Mouse (Mus musculus) cerebellum, adult (tissue): Measurements from ENCODE around the gene Mapk12.

Source experiments
- ATAC-seq: cut with Nextera tagmentation; 2 replicates; pipeline ENCODE4 v1.9.2; 2017; ENCODE audit warnings: mild to moderate bottlenecking, moderate library complexity, mixed read lengths; ENCODE audit not compliant: insufficient number of reproducible peaks, low FRiP score, low TSS enrichment

Gene Mapk12

DNA sequence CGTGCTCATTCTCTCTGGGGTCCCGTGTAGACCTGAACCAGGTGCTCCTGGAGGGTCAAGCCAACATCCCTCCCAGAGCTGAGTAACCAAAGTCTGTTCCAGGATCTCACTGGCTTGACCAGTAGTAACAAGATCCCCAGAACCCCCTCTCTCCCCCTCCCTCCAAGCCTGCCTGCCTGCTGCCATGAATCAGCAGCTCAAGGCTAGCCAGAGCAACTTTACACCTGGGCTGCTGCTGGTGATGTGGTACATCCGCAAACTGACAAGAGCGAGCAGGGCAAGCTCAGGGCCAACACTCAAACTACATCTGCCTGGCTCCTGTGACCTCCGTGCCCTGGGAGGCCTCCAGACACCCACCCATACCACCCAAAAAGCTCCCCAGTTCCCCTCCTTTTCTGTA lies 940 bp upstream of the Mapk12 start:
- no peak for ATAC-seq

DNA sequence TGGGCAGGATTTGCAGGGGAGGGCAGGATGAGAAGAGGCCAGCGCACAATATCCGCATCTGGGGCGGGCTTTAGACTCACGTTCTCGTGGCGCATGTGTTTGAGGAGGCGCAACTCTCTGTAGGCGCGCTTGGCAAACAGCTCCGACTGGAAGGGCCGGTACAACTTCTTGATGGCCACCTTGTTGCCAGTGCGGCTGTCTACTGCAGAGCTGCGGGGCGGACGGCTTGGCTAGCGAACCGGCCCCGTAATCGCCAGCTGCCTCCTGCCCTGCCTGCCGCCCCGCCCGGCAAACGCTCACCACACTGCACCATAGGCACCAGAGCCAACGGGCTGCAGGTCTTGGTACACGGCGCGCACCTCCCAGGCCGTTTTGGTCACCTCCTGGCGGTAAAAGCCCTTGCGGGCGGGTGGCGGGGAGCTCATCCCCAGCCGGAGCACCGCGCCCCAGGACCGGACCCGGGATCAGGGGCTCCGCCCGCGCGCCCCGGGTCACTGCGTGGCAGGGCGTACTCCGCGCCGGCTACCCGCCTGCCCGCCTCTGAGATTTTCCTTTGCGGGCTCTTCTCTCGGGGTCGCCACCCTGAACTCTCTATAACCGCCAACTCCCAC lies 350 bp downstream of the Mapk12 start:
- peak; percentile 36 for ATAC-seq

DNA sequence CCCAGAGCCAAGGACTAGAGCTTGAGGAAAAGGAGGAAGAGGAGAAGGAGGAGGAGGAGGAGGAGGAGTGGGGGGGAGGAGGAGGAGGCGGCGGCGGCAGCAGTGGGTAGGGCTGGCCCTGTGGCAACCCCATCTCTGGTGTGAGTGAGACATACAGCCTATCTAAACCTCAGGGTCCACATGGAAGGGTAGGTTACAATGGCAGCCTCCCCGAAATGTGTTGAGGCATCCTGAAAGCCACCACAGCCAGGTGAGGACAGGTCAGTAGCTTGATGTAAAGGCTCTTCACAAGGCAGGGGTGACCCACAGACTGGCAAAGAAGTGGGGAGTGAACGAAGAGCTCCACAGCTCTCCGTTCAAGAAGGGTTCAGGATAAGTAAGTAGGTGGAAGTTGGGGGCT lies 2.0 kb downstream of the Mapk12 start:
- ATAC-seq, result no peak

DNA sequence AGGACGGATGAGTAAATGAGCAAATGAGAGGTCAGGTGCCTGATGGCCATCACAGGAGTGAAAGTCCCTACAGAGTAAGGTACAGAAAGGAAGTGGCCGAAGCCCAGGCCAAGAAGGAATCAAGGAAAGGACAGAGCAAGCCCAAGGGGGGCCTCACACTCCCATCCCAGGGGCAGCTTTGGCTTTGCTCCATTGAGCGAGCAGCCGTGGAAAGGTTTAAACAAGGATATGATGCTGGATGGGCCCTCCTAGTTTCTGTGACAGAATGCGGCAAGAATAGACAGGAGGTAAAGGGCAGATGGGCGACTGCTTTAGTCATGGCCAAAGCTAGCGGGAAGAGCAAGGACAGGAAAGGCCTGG lies 2.5 kb downstream of the Mapk12 start:
- ATAC-seq, result no peak

DNA sequence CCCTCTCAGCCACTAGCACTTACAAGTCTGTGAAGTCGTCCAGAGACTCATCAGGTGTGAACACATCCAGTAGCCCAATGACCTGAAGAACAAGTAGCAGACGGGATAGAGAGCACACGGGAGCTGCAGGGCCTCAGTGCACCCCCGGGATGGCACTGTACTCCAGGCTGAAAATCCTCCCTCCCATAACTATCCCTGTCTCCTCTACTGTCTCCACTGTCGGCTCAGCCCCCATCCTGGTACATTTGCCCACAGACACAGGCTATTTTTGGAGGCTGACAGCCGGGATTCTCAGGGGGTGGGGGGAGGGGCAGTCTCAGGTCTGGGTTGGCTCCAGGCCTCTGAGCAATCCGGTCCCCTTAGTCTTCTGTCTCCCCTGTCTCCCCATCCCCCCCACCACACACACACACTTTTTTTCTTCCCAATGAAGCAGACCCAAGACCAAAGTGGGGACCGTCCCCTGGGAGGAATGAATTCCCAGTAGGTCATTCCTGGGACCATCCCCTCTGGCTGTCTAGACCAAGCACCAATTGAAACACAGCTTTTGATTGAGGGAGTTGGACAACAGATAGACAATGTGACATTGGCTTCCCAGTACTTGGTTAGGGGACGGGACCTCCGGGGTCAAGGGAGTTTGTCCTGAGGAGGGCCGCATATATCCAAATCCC lies 3.0 kb downstream of the Mapk12 start:
- no peak for ATAC-seq

DNA sequence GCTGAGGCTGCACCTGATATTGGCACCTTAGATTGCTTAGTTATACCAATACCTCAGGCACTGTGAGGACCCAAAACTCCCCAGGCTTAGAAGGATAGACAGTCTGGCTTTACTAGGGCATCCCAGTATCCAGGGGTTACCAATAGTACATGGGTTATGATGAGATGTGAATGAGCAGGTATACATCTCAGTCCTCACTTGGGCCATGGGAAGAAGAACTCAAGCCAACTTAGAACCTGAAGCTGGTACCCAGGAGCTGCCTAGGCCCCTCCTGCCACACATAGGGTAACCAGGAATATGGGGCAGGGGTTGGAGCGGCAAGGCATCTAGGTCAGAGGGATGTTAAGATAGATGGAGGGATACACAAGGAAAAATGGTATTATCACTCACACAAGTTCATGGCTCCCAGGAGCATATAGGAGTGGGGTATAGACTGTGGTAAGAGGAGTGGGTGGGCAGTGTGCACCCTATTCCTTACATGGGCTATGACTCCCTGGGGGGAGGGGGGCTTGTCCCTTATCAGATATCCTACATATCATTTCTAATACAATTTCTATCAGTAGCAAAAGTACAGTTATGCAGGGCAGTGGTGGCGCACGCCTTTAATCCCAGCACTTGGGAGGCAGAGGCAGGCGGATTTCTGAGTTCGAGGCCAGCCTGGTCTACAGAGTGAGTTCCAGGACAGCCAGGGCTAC lies 3.9 kb downstream of the Mapk12 start:
- no peak for ATAC-seq

DNA sequence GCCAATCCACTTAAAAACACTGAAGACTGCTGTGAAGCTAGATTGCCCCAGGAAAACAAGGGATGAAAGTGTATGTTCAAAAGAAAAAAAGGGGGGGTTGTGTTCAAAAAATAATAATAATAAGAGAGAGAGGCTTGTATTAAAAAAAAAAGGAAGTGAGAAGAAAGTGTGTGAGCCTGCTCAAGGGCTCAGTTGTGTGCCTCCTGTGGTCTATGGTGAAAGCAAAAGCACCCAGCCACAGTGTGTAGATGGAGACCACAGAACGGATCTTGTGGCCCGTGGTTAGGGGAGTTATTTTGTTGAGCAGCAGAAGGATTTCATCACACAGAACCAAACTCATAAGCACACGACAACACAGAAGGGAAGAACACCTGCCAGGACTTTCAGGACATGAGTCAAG lies 9.2 kb downstream of the Mapk12 start:
- ATAC-seq, result no peak

DNA sequence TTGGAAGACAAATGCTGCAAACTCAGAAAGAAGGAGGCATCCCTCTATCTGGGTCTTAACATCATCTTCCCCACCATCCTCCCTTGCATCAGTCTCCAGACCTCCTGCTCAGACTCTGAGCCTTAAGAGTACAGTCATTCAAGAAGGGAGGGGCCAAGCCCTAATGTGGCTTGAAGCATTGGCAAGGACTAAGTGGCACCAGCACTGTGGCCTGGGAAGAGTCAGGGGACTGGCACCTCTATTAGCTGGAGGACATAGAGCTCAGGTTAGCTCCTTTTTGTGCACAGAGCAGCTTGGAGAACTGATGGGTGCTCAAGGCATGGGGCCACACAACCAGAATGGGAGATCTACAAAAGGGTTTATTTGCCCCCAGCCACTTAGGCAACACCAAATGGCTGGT lies 10.3 kb downstream of the Mapk12 start:
- no peak for ATAC-seq

DNA sequence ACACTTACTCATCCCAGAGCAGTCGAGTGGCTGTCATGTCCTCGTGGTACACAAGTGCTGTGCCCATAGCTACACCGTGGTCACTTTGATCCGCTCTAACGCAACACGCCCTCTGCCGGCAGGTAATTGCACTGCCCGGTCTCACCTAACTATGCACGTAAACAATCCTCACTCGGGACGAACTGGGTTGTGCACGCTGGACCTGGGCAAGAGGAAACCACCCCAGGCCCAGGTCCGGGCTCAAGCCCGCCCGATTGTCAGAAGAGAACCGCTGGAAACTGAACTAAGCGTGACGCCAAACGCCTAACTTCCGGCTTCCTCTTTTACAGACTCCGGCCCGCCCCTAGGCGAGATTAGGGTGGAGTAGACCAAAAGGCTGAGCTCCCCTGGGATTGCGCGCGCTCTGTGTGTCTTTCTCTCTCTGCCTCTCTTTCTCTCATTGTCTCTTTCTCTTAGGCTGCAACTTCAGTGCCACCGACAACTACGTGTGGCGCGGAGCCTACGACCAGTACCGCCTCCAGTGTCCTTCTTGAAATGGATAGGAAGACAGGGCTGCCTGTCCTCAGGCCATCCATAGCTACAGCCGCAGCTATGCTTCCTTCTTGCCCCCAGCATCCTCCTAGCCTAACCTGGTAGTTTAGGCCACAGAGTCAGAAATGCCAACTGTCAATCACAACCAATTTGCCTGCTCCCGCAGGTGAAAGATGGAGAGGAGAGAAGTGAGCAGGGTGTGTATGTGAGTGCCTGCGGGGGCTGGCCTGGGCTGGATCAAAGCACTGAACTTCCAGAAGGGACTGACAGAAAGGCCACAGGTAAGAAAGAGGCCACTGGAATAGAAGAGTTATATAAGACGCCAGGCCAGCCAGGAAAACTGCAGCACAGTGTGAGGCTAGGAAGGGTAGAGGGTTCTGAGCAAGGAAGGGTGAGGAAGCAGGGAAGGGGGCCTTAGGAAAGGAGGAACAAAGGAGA lies 11.8 kb downstream of the Mapk12 start, which contains the start of gene Hdac10:
Gene Hdac10 (minus strand): TSS at position 319 of the 969 bp plus-strand sequence.
- peak; percentile 72 for ATAC-seq

DNA sequence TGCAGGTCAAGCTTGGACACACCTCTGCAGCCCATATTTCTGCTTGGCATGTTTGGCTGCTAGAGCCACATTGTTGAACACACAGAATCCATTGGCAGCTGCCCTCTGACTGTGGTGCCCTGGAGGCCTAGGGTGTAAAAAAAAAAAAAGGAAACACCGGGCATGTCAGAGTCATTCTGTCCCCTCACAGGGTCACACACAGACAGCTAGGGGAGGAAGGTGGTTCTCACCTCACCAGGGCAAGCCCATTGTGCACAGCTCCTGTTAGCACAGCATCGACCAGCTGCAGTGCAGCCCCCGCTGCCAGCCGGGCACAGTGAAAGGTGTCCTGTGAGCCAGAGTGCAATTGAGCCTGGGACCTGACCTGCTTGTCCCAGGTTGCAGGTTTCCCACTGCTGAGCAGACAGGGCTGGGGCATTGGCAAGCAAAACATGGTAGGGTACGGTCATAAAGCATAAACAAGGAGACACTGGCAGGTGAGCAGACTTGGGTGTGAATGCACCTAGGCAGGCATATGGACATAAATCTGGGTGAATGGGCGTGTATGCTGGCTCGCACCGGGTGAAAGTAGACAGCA lies 13.1 kb downstream of the Mapk12 start:
- ATAC-seq, result no peak

DNA sequence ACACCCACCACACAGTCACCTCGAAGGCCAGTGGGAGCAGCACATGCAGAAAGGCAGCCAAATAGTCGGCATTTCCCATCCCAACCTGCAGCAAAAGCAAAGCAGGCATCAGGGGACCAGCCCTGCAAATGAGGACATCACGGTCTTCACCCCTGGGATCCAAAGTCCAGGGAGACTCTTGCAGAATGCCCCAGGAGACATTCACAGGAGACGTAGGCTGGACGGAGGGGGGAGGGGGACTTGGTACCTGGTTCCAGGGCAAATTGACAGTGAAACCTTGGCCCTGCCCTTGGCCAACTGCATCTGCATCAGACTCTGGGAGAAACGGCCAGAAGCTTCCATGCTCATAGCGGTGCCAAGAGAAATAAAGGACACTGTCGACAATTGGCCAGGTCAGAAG lies 13.9 kb downstream of the Mapk12 start:
- no peak for ATAC-seq

DNA sequence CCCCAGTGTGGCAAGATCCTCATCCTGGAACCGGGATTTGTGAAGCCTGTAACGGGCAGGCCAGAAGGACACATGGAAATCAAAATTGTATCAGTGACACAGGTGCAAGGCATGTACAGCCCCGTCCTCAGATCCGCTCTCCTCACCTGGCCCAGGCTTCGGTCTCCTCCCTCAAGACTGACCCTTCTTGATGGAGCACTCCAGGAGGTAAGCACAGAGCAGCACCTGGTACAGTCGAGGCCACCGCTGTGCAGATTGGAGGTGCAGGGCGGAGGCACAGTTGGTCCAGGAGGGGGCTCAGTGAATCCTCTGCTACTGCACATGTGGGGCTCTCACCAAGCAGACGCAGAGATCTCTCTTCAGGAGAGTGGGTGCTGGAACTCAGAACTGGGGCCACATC lies 15.2 kb downstream of the Mapk12 start:
- ATAC-seq, result no peak

DNA sequence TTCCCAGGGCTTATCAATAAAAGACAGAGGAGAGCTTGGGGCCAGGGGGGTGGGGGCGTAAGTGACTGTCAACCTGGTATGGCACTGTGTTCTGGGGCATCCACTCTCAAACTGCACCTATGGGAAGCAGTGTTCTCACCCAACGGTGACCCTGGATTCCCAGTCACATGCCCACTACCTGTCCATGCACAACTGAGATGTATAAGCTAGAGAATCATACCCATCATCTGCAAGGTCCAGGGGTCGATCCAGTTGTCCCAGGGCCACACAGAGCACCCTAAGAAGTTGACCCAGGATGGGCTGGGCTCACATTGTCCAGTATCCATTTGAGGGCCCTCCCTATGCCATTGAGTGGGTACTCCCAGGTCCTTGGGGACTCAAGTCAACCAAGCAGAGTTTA lies 16.2 kb downstream of the Mapk12 start:
- ATAC-seq, result no peak

DNA sequence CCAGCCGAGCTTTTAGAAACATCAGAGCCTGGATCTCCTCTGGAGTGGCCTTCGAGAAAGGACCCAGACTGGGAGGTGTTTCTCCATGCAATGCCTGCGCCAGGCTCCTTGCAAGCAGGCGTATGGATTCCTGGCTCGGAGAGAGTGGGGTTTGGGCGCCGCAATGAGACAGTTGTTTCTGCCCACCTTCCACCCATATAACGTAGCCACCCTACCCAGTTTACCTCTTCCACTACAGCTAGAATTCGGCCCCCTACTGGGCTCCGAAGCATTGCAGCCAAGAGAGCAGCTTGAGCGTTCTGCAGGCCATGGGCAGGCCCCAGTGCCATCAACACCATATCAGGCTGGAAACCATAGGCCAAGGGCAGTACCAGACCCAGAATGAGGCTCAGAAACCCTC lies 16.9 kb downstream of the Mapk12 start:
- ATAC-seq, result no peak

DNA sequence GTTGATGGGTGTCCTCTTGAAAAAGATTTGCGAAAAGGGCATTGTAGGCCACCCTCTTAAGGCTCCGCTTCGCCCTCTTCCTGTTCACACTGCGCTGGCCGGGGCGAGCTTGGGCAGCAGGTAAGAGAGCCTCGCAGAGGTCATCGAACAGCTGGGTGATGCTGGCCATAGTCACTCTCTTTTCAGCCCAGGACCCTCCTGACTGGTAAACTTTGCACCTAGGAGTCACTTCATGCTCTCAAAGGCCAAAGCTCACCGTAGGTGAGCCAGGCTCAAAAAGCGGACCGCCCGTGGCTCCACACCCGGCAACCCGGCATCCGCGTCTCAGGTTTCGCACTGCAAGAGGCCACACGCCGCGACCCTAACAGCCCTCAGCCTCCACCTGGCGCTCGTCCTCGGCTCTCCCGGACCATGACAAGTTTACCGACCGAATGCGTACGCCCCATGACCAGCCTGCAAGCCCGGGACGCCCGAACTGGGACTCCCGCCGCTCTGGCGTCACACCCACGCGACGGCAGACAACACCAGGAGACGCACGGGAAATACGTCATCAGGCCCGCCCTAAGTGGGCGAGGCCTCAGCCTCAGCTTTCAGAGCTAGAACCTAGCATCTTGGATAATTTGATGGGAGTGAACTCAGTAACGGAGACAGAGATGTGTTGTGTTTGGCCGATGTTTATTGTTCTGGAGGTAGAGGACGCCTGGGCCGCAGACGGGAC lies 17.7 kb downstream of the Mapk12 start, which contains the start of gene Tubgcp6:
Gene Tubgcp6 (minus strand): TSS at position 464 of the 718 bp plus-strand sequence.
- peak; percentile 69 for ATAC-seq

DNA sequence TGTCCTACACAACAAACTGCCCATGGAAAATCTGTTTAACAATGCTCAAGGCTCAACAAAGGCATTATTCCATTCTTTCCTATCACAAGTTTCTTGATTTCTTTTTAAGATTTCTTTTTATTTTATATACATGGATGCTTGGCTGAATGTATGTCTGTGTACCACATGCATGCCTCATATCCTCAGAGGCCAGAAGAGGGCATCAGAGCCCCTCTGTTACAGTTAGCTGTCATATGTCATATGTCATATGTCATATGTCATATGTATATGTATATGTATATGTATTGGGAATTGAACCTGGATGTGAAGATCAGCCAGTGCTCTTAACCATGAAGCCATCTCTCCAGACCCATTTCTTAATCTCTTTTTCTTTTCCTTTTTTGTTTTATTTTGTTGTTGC lies 22.5 kb downstream of the Mapk12 start:
- ATAC-seq, result no peak

DNA sequence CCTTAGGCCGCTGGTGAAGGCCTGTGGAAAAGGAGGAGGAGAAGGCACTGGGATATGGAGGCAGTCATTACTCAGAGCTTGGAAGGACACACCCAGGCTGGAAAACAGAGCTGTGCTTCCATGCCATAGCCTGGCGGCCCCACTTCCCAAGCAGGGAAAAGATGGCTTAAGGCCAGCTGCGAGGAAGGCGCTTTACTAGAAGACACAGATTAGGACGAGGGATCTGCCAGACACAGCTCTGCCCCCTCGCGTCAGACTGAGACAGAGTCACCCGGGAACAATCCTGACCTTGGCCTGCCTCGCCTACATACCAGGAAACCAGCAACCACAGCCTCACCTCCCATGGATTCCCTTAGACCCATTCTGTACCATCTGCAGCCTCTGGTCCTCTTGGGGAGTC lies 30.4 kb downstream of the Mapk12 start:
- peak; percentile 23; the same call in 1 of the 2 replicates for ATAC-seq

DNA sequence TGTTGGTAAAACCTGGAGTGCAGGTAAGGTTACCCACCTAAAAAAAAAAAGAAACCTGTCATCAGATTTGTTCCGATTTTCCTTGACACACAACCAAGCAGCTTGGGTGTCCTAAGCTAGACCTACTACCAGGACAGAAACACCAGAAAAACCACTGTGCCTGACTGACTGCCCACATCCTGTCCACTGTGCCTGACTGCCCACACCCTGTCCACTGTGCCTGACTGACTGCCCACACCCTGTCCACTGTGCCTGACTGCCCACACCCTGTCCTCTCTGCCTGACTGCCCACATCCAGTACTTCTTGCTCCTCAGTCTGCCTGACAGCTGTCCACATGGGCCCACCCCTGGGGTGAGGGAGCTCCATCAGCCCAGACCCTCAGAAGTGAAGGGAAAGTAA lies 33.5 kb downstream of the Mapk12 start:
- ATAC-seq, result no peak

DNA sequence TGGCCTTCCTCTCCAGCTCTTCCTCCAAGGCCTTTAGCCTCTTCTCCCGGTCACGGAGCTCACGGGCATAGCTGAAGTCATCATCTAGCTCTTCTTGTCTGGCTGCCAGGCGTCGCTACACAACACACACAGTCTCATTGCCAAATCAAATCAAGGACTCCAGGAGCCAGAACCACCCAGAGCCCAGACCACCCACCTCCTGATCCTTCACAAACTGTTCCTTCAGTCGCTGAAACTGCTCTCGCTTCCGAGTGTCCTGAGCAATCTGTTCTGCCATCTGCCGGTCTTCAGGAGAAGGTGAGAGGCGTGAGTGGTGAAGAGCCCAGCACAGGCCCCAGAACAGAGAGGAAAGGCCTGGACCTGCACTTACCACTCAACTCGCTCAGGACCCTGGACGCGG lies 34.4 kb downstream of the Mapk12 start:
- ATAC-seq, result peak; percentile 59

DNA sequence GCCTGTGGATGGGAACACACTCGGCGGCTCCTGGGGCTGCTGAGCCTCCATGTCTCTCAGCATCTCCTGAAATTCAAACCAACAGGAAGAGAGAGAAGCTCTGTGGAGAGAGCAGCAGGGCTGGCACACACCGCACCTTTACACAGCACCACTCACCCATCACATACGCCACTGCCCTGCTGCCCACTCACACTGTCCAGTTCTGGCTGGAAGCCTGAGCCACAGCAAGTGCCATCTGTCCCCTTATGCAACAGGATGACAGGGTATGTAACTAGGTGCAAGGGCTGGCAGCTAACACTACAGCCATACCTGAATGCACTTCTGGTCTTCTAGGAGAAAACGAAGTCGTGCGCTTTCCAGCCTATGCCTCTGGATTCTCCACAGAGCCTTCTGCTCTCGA lies 36.1 kb downstream of the Mapk12 start:
- ATAC-seq, result peak; percentile 67
